Mouse (Mus musculus) kidney, embryonic 14.5 days (tissue): ENCODE results near the gene Rpl22. TPM values are rescaled to one million over a fixed set of nuclear protein-coding genes. Genes with fewer than 3 reads are reported as not detected.

Experiments used
- ATAC-seq: fragments of 200-750 bp; cut with Nextera tagmentation; 2 replicates; pipeline ENCODE4 v1.8.0; 2017; ENCODE audit warnings: moderate number of reproducible peaks, mild to moderate bottlenecking, moderate TSS enrichment, moderate library complexity; ENCODE audit not compliant: low FRiP score, low TSS enrichment
- H3K27ac ChIP-seq: fragments of 300-500 bp; sonication (generic); 2 replicates; pipeline ENCODE4 v1.5.1; 2014; ENCODE audit warnings: low read depth, mild to moderate bottlenecking, low read length, moderate library complexity, mixed read lengths
- H3K27me3 ChIP-seq: fragments of 300-500 bp; sonication (generic); 2 replicates; pipeline ENCODE4 v1.6.1; 2014; ENCODE audit warnings: mild to moderate bottlenecking, low read length; ENCODE audit not compliant: control insufficient read depth, insufficient read depth
- H3K36me3 ChIP-seq: fragments of 300-500 bp; sonication (generic); 2 replicates; pipeline ENCODE4 v1.6.1; 2014; ENCODE audit warnings: low read length, mixed read lengths; ENCODE audit not compliant: control insufficient read depth, insufficient read depth
- H3K4me1 ChIP-seq: fragments of 300-500 bp; sonication (generic); 2 replicates; pipeline ENCODE4 v1.6.1; 2014; ENCODE audit warnings: low read length, mixed read lengths; ENCODE audit not compliant: control insufficient read depth, insufficient read depth
- H3K4me2 ChIP-seq: fragments of 300-500 bp; sonication (generic); replicated peaks from 2 replicates; pipeline ENCODE4 v1.6.1; 2014; ENCODE audit warnings: low read depth, mild to moderate bottlenecking, low read length
- H3K4me3 ChIP-seq: fragments of 300-500 bp; sonication (generic); 2 replicates; pipeline ENCODE4 v1.5.1; 2014; ENCODE audit warnings: mild to moderate bottlenecking, low read length
- H3K9ac ChIP-seq: fragments of 300-500 bp; sonication (generic); 2 replicates; pipeline ENCODE4 v1.6.1; 2014; ENCODE audit warnings: low read depth, mild to moderate bottlenecking, low read length, moderate library complexity
- H3K9me3 ChIP-seq: fragments of 300-500 bp; sonication (generic); 2 replicates; pipeline ENCODE4 v1.6.1; 2016; ENCODE audit warnings: low read length; ENCODE audit not compliant: control insufficient read depth
- WGBS: fragments of 180-500 bp; shearing (Covaris S2); extraction: QIAGEN DNeasy Blood & Tissue Kit; methylation state at CpG from one replicate; pipeline ENCODE4 v1.1.7; 2014; 5-methylcytosine and 5-hydroxymethylcytosine counted together
- polyA plus RNA-seq: library from polyadenylated mRNA; unstranded; fragments of >200 nt; fragmentation: Nextera tagmentation; extraction: Ambion mirVana; gene quantifications from 2 replicates; pipeline ENCODE4 v1.2.1, GENCODE M21; 2014

Gene Rpl22
- polyA plus RNA-seq, 1 experiment from 2014 or later = 475 TPM

GRCm38 (mm10) chr4:152321464-152321863 is 4.1 kb upstream of the Rpl22 start:
- H3K36me3 ChIP-seq = no peaks in the 10 kb centered on the region
- 40% methylated on average over 5 of the region's 5 CpGs for whole genome bisulfite sequencing
- H3K4me3 ChIP-seq = no peak overlapping the region
- no peak overlapping the region for H3K9ac ChIP-seq
- no peaks in the 10 kb centered on the region for H3K9me3 ChIP-seq
- H3K4me1 ChIP-seq = peaks cover 11% of the 10 kb centered on the region
- H3K4me2 ChIP-seq = no peak overlapping the region
- H3K27ac ChIP-seq = no peak overlapping the region
- H3K27me3 ChIP-seq = peaks cover 12% of the 10 kb centered on the region; the same call in 1 of the 2 replicates
- no peak for ATAC-seq

DNA sequence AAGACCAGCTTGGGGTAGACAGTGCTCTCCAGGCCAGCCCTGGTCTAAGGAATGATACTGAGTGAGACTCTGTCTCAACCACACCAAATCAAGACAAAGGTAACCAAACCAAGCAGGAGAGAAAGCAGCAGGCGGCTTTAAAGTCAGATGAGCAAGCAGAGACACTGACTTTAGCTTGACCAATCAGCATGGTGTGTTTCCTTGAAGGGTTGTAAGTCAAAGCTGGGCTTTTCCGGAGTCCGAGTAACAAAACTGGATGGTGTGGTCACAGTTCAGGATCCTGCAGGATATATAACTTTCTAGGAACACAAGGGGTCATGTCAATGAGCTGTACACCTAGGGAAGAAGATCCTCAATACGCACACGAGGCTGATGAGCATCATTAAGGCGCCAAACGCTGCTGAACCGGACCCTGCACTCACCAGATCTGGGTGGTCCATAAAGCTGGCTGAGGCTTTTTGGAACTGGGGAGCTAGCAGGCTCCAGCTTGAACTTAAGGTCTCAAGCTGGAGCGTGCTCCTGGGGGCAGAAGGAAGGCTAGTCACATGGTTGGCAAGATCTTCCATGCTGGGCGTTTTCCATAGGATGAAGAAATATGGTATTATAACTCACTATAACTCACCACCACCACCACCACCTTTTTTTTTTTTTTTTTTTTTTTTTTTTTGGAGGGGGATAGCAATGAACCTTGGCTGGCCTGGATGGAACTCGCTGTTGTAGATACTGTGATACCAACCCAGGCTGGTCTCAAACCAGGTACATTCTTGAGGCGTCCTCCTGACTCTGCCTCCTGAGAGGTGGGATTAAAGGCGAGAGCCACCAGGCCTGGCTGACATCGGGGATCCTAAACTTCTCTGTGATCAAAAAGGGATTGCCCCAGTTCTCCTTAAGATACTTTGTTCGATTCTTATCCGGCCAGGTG is 640 bp upstream of the Rpl22 start:
- H3K9ac ChIP-seq = no peak overlapping the region

GRCm38 (mm10) chr4:152326543-152326942 is 1.0 kb downstream of the Rpl22 start:
- peak overlapping the region; percentile 97 for H3K9ac ChIP-seq
- H3K9me3 ChIP-seq = no peaks in the 10 kb centered on the region
- no peak for ATAC-seq
- H3K4me2 ChIP-seq = peak overlapping the region; percentile 43
- peak overlapping the region; percentile 72; the same call in 1 of the 2 replicates for H3K27ac ChIP-seq
- no peaks in the 10 kb centered on the region for H3K27me3 ChIP-seq
- peaks cover 40% of the 10 kb centered on the region for H3K36me3 ChIP-seq
- WGBS = 2% methylated on average over 11 of the region's 11 CpGs
- H3K4me3 ChIP-seq = peak overlapping the region; percentile 98
- H3K4me1 ChIP-seq = peaks cover 9% of the 10 kb centered on the region

More for the DNA sequence above, 640 bp upstream of the Rpl22 start:
- peaks cover 24% of the 10 kb centered on the region for H3K36me3 ChIP-seq
- 54% methylated on average over 16 of the region's 16 CpGs for WGBS
- H3K4me2 ChIP-seq = no peak overlapping the region; the same call in 1 of the 2 replicates
- no peaks in the 10 kb centered on the region for H3K27me3 ChIP-seq
- peak overlapping the region; percentile 98 for H3K4me3 ChIP-seq
- H3K27ac ChIP-seq = no peak overlapping the region
- ATAC-seq = peak; percentile 8; the same call in 1 of the 2 replicates
- no peaks in the 10 kb centered on the region for H3K9me3 ChIP-seq
- peaks cover 9% of the 10 kb centered on the region for H3K4me1 ChIP-seq

DNA sequence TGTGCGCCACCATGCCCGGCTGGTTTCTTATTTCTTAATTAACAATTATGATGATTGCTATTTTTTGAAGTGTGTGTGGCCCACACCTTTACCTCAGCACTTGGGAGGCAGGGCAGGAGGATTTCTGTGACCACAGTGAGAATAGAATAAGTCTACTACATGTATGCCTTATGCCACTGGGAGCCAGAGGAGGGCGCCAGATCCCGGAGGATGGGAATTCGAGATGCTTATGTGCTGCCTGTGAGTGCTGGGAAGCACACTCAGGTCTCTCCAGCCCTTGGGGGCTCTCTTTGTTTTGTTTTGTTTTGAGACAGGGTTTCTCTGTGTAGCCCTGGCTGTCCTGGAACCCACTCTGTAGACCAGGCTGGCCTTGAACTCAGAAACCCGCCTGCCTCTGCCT is 3.1 kb downstream of the Rpl22 start:
- Histone ChIP-seq H3K9me3 (no peaks in the 10 kb centered on the region), H3K27ac (no peak overlapping the region), H3K27me3 (no peaks in the 10 kb centered on the region), H3K4me3 (no peak overlapping the region), H3K9ac (no peak overlapping the region), H3K36me3 (peaks cover 62% of the 10 kb centered on the region), H3K4me2 (no peak overlapping the region), H3K4me1 (peaks cover 9% of the 10 kb centered on the region)
- 75% methylated on average over 6 of the region's 6 CpGs for WGBS
- no peak for ATAC-seq

- Histone ChIP-seq H3K27ac (no peak overlapping the region), H3K4me1 (no peaks in the 10 kb centered on the region), H3K4me2 (no peak overlapping the region), H3K4me3 (no peak overlapping the region), H3K36me3 (peaks cover 69% of the 10 kb centered on the region), H3K9me3 (no peaks in the 10 kb centered on the region), H3K9ac (no peak overlapping the region), H3K27me3 (peaks cover 11% of the 10 kb centered on the region; the same call in 1 of the 2 replicates)
- 38% methylated on average over 2 of the region's 2 CpGs for WGBS
- peak; percentile 21; the same call in 1 of the 2 replicates for ATAC-seq
Measured at GRCm38 (mm10) chr4:152332952-152333351, 7.4 kb downstream of the Rpl22 start.

DNA sequence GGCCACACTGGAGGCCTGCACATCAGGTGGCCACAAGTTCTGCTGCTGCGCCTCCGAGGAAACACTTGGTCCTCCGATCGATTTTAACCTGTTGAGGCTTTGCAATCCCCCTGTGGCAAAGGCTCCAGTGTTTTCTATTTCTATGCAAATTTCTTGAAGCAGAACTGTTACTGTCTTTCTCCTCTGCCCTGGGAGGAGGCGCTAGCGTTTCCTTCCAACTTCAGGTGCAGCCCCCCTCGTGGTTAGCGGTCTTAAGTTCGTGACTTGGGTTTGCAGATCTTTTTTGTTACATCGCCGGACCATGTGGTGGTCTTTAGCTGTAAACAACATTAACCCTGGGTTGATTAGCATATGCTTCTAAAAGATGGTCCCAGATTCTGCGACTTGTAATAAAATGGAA is 8.0 kb downstream of the Rpl22 start:
- WGBS = 98% methylated on average over 12 of the region's 12 CpGs
- H3K9me3 ChIP-seq = no peaks in the 10 kb centered on the region
- H3K4me3 ChIP-seq = no peak overlapping the region
- peaks cover 63% of the 10 kb centered on the region for H3K36me3 ChIP-seq
- no peak overlapping the region for H3K27ac ChIP-seq
- no peak overlapping the region for H3K4me2 ChIP-seq
- H3K4me1 ChIP-seq = peaks cover 4% of the 10 kb centered on the region; the same call in 1 of the 2 replicates
- H3K9ac ChIP-seq = no peak overlapping the region
- no peak for ATAC-seq
- peaks cover 17% of the 10 kb centered on the region for H3K27me3 ChIP-seq

DNA sequence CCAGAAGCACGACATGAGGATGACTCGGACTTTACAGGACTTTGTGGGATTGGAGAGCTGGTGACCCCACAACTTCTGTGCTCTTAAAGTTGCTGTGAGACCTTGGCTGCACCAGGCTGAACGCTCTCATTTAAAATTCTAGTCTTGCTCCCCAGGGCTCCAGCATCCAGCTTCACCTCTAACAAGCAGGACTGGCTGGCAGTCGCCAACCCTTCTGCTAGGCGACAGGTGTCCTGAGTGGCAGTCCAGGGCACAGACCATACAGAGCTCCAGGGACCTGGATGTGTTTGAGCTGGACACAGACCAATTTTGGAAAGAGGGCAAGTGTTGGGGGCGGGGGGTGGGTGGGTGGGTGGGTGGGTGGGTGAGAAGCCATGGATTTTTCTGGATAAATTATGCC is 12.2 kb downstream of the Rpl22 start:
- peaks cover 14% of the 10 kb centered on the region; the same call in 1 of the 2 replicates for H3K4me1 ChIP-seq
- no peak overlapping the region for H3K27ac ChIP-seq
- H3K27me3 ChIP-seq = peaks cover 39% of the 10 kb centered on the region
- H3K36me3 ChIP-seq = peaks cover 23% of the 10 kb centered on the region
- H3K9me3 ChIP-seq = no peaks in the 10 kb centered on the region
- no peak overlapping the region for H3K4me2 ChIP-seq
- no peak overlapping the region for H3K4me3 ChIP-seq
- ATAC-seq = no peak
- 27% methylated on average over 6 of the region's 6 CpGs for WGBS
- no peak overlapping the region for H3K9ac ChIP-seq

GRCm38 (mm10) chr4:152338419-152339292 is 13.1 kb downstream of the Rpl22 start, which contains the start of gene Chd5:
Chd5 (plus strand) TSS chr4:152338651.
- peak within 1 kb of the TSS; percentile 41 for H3K4me3 ChIP-seq
- H3K9me3 ChIP-seq = no peaks in the 10 kb centered on the region
- H3K4me1 ChIP-seq = peaks cover 14% of the 10 kb centered on the region; the same call in 1 of the 2 replicates
- H3K27ac ChIP-seq = no peak within 1 kb of the TSS
- peak within 1 kb of the TSS; percentile 52 for H3K9ac ChIP-seq
- ATAC-seq = peak; percentile 18; the same call in 1 of the 2 replicates
- 1% methylated on average over 97 of the region's 120 CpGs for WGBS
- H3K4me2 ChIP-seq = peak within 1 kb of the TSS; percentile 96
- H3K27me3 ChIP-seq = peaks cover 39% of the 10 kb centered on the region
- peaks cover 14% of the 10 kb centered on the region for H3K36me3 ChIP-seq
